Mouse (Mus musculus) spleen, adult 2 months (tissue): ENCODE results near the gene Rad23b.

Experiments
- CTCF ChIP-seq: fragments of 200-500 bp; IDR thresholded peaks from 2 replicates; pipeline ENCODE4 v1.5.1; 2011; ENCODE audit warnings: mild to moderate bottlenecking, inconsistent platforms; ENCODE audit not compliant: insufficient read depth, insufficient read length, insufficient replicate concordance; ENCODE audit errors: extremely low read depth
- POLR2A ChIP-seq: fragments of 200-500 bp; IDR thresholded peaks from 2 replicates; pipeline ENCODE4 v1.6.1; 2011; ENCODE audit warnings: low read depth, low read length, inconsistent platforms

DNA sequence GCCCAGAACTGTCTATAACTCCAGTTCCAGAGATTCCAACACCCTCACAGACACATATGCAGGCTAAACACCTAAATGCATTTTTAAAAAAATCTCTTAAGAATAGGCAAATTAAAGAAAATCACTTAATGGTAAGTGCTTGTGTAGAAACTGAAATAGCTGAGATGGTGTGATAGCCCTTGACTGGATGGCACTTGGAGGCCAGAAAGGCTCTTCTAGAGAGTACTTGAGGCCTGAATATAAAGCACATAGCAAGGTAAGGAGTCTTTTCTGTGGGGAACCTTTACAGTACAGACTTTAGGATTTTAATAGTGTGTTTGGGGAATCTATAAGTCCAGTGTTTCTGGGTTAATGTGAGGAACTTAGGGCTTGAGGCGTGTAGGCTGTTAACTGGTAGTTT, 4.2 kb downstream of the Rad23b start:
- no peak for TF ChIP-seq POLR2A
- TF ChIP-seq CTCF = no peak
